Mouse (Mus musculus) olfactory bulb, adult 2 months (tissue): ENCODE data around the gene Atp1a2.

Experiments used
- CTCF ChIP-seq: fragments of 200-500 bp; IDR thresholded peaks from 2 replicates; pipeline ENCODE4 v1.5.1; 2012; ENCODE audit warnings: low read depth, mild to moderate bottlenecking, low read length, moderate library complexity; ENCODE audit not compliant: insufficient read depth
- POLR2A ChIP-seq: fragments of 200-500 bp; IDR thresholded peaks from 2 replicates; pipeline ENCODE4 v1.6.1; 2012; ENCODE audit warnings: mild to moderate bottlenecking, low read depth, low read length, moderate library complexity; ENCODE audit not compliant: insufficient read depth

DNA sequence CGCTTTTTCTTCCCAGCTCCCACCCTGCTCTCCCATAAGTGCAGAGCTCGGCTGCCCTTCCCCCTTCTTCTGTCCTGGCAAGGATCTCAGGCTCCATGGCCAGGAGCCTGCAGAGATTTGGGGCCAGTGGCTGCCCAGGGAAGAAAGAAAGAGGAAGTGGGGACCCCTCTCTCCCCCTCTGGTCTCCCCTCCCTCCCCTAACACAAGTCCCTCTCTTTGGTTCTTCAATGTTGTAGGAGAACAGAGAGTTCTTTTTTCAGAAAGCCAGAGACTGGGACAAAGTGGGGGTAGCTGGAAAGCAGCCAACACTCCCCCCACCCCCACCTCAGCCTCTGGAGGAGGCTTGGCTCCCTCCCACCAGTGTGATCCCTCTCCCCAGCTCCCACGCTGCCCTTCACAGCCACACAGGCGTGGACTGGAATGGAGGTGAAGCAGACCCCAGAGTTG, 2.1 kb downstream of the Atp1a2 start:
- no peak for TF ChIP-seq CTCF
- no peak for TF ChIP-seq POLR2A
